In genomic region chr19:12720919-12721318, GRCm38 (mm10) we compare ENCODE assay signal across 31 mouse cellular contexts. TPM values are rescaled to one million over a fixed set of nuclear protein-coding genes. Genes with fewer than 3 reads are reported as not detected.
"Had no signal": no experiment of that assay in that cellular context is flagged by ENCODE, and none has a peak within 500 bp of the region (broad histone marks: within the 10 kb centered on the region; RNA-seq: fewer than 3 reads in every experiment).

No protein-coding gene starts in this region.

RNA-seq across cellular contexts. Expression of gene Keg1, which starts 25.3 kb away (rescaled TPM):
- polyA plus RNA-seq: limb, embryonic 10.5 days; limb, embryonic 11.5 days; limb, embryonic 12.5 days; limb, embryonic 13.5 days; limb, embryonic 14.5 days; limb, embryonic 15.5 days; lung, embryonic 14.5 days; lung, embryonic 16.5 days; lung, postnatal 0 days; macrophage; midbrain, embryonic 10.5 days; midbrain, embryonic 11.5 days; midbrain, embryonic 12.5 days; midbrain, embryonic 13.5 days; midbrain, embryonic 14.5 days; midbrain, embryonic 15.5 days; midbrain, embryonic 16.5 days; midbrain, postnatal 0 days; myocyte; neural tube, embryonic 11.5 days; neural tube, embryonic 12.5 days had no signal

RNA-seq across cellular contexts. Expression of gene Olfr1443, which starts 43.0 kb away (rescaled TPM):
- polyA plus RNA-seq: limb, embryonic 10.5 days; limb, embryonic 11.5 days; limb, embryonic 12.5 days; limb, embryonic 13.5 days; limb, embryonic 14.5 days; limb, embryonic 15.5 days; liver, embryonic 11.5 days; liver, embryonic 12.5 days; liver, embryonic 13.5 days; liver, embryonic 14.5 days; liver, embryonic 15.5 days; liver, embryonic 16.5 days; liver, postnatal 0 days; lung, adult 2 months; lung, embryonic 14.5 days; lung, embryonic 15.5 days; lung, embryonic 16.5 days; lung, postnatal 0 days; macrophage; midbrain, embryonic 10.5 days; midbrain, embryonic 11.5 days; midbrain, embryonic 12.5 days; midbrain, embryonic 13.5 days; midbrain, embryonic 14.5 days; midbrain, embryonic 15.5 days; midbrain, embryonic 16.5 days; midbrain, postnatal 0 days; myocyte; neural tube, embryonic 11.5 days; neural tube, embryonic 12.5 days had no signal

RNA-seq across cellular contexts. Expression of gene Cntf, which starts 44.5 kb away (rescaled TPM):
- polyA plus RNA-seq: midbrain, embryonic 14.5 days had no signal

RNA-seq across cellular contexts. Expression of gene Olfr1442, which starts 50.7 kb away (rescaled TPM):
- polyA plus RNA-seq: limb, embryonic 10.5 days; limb, embryonic 11.5 days; limb, embryonic 12.5 days; limb, embryonic 13.5 days; limb, embryonic 14.5 days; limb, embryonic 15.5 days; liver, adult 2 months; liver, embryonic 11.5 days; liver, embryonic 12.5 days; liver, embryonic 13.5 days; liver, embryonic 14.5 days; liver, embryonic 15.5 days; liver, embryonic 16.5 days; liver, postnatal 0 days; lung, adult 2 months; lung, embryonic 14.5 days; lung, embryonic 15.5 days; lung, embryonic 16.5 days; lung, postnatal 0 days; macrophage; midbrain, embryonic 10.5 days; midbrain, embryonic 11.5 days; midbrain, embryonic 12.5 days; midbrain, embryonic 13.5 days; midbrain, embryonic 14.5 days; midbrain, embryonic 15.5 days; midbrain, embryonic 16.5 days; midbrain, postnatal 0 days; myocyte; neural tube, embryonic 11.5 days; neural tube, embryonic 12.5 days had no signal
